Mouse (Mus musculus) CH12.LX (cell line): ENCODE results near the gene Zfp51.

Experiments used
- CTCF ChIP-seq, 2 experiments: IDR thresholded peaks in 1 of 2; conservative IDR thresholded peaks in 1 of 2; 2 replicates each; pipeline ENCODE4 v1.5.1; 2011 to 2012; ENCODE audit warnings: low read depth in 2 of 2, low read length in 2 of 2, improper control_type of control experiment in 1 of 2, inconsistent platforms in 1 of 2, mild to moderate bottlenecking in 1 of 2, moderate library complexity in 1 of 2
- E2F4 ChIP-seq: IDR thresholded peaks from 2 replicates; pipeline ENCODE4 v1.6.1; 2011; ENCODE audit warnings: low read depth, low read length, improper control_type of control experiment; ENCODE audit not compliant: insufficient replicate concordance
- MAZ ChIP-seq: IDR thresholded peaks from 2 replicates; pipeline ENCODE4 v1.6.1; 2012; ENCODE audit warnings: low read depth, mild to moderate bottlenecking, inconsistent platforms, low read length, improper control_type of control experiment, moderate library complexity
- MEF2A ChIP-seq: IDR thresholded peaks from 2 replicates; pipeline ENCODE4 v1.6.1; 2014; ENCODE audit warnings: low read depth, mild to moderate bottlenecking, inconsistent platforms, low read length, improper control_type of control experiment, borderline replicate concordance
- POLR2A ChIP-seq: IDR thresholded peaks from 2 replicates; pipeline ENCODE4 v1.6.1; 2011; ENCODE audit warnings: low read depth, mild to moderate bottlenecking, improper control_type of control experiment, low read length
- POLR2AphosphoS2 ChIP-seq: IDR thresholded peaks from 2 replicates; pipeline ENCODE4 v1.6.1; 2011; ENCODE audit warnings: low read depth, low read length, improper control_type of control experiment
- SMC3 ChIP-seq: IDR thresholded peaks from 2 replicates; pipeline ENCODE4 v1.6.1; 2011; ENCODE audit warnings: low read depth, low read length, improper control_type of control experiment

DNA sequence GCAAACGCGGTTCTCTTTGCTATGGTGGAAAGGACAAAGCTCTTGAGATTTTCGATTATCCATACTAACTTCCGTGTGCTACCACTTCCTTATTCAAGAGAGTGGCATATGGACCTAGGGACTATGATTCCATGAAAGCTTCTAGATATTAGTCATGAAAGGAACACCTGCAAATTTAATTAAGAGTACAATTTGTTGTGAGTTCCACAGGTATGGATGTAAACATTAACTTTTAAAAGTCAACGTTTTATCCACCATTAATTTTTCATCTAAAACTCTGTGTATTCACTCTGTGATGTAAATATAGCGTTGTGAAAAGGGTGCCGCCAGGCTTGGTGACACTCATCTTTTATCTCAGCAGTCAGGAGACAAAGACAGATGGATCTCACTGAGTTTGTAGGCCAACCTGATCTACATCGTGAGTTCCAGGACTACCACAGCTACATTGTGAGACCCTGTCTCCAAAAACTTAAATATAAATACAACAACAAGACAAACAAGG lies 39.4 kb downstream of the Zfp51 start:
- TF ChIP-seq CTCF (conservative IDR thresholded peaks at IDR 0.05 in 1 of 2, IDR thresholded peaks at IDR 0.05 in 1 of 2; ENCODE audit: low read depth in 2 of 2, low read length in 2 of 2) (no peak), POLR2A (no peak), E2F4 (no peak), SMC3 (no peak), MEF2A (no peak), POLR2AphosphoS2 (no peak), MAZ (no peak)
